Mouse (Mus musculus) MEL (cell line): ENCODE results near the gene Nmrk1.

Experiments
- CTCF ChIP-seq, 3 experiments: IDR thresholded peaks in 2 of 3; conservative IDR thresholded peaks in 1 of 3; 2 replicates each; pipeline ENCODE4 v1.5.1; 2011 to 2012; ENCODE audit warnings: low read length in 3 of 3, low read depth in 2 of 3, mild to moderate bottlenecking in 2 of 3, improper control_type of control experiment in 1 of 3, inconsistent platforms in 1 of 3, mixed read lengths in 1 of 3, moderate library complexity in 1 of 3; ENCODE audit not compliant: control insufficient read depth in 1 of 3, insufficient read depth in 1 of 3, poor library complexity in 1 of 3, severe bottlenecking in 1 of 3
- EP300 ChIP-seq, 2 experiments: IDR thresholded peaks; 2 replicates each; pipeline ENCODE4 v1.6.1; 2011; ENCODE audit warnings: improper control_type of control experiment in 2 of 2, low read length in 2 of 2, low read depth in 1 of 2, mild to moderate bottlenecking in 1 of 2
- GABPA ChIP-seq: IDR thresholded peaks from 2 replicates; pipeline ENCODE4 v1.6.1; 2012; ENCODE audit warnings: low read depth, mild to moderate bottlenecking, inconsistent platforms, low read length, improper control_type of control experiment, moderate library complexity
- POLR2A ChIP-seq, 2 experiments: IDR thresholded peaks; 2 replicates each; pipeline ENCODE4 v1.6.1; 2011 to 2012; ENCODE audit warnings: low read length in 2 of 2, mild to moderate bottlenecking in 2 of 2, control low read depth in 1 of 2, improper control_type of control experiment in 1 of 2, low read depth in 1 of 2, moderate library complexity in 1 of 2; ENCODE audit not compliant: control insufficient read depth in 1 of 2, insufficient read depth in 1 of 2, poor library complexity in 1 of 2
- SIN3A ChIP-seq: IDR thresholded peaks from 2 replicates; pipeline ENCODE4 v1.6.1; 2012; ENCODE audit warnings: low read length, improper control_type of control experiment, inconsistent platforms
- ZNF384 ChIP-seq: IDR thresholded peaks from 2 replicates; pipeline ENCODE4 v1.6.1; 2012; ENCODE audit warnings: low read depth, mild to moderate bottlenecking, inconsistent platforms, low read length, improper control_type of control experiment

DNA sequence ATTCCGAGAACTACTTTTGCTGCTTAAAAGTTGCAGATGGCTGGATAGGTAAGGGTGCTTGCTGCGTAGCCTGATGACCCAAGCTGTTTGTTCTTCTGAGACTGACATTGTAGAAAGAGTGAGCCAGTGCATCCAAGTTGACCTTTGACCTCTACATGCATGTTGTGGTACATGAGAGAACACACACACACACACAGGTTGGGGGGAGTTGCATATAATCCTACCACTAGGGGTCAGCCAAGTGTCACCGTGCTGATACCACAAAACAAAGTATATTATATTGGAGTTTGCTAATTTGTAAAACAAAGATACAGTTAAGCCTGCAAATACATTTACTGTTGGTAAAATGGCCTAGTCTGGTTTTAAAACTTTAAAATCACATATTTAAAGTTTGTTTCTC, 55.8 kb downstream of the Nmrk1 start:
- TF ChIP-seq EP300 (IDR thresholded peaks at IDR 0.05; ENCODE audit: low read depth in 1 of 2, low read length in 2 of 2), result no peak
- no peak for TF ChIP-seq POLR2A (IDR thresholded peaks at IDR 0.05; ENCODE audit: control insufficient read depth in 1 of 2, insufficient read depth in 1 of 2, low read depth in 1 of 2, low read length in 2 of 2, poor library complexity in 1 of 2)
- no peak for TF ChIP-seq GABPA
- no peak for TF ChIP-seq SIN3A
- TF ChIP-seq CTCF (IDR thresholded peaks at IDR 0.05 in 2 of 3, conservative IDR thresholded peaks at IDR 0.05 in 1 of 3; ENCODE audit: control insufficient read depth in 1 of 3, insufficient read depth in 1 of 3, low read depth in 2 of 3, low read length in 3 of 3, poor library complexity in 1 of 3, severe bottlenecking in 1 of 3), result peak; percentile 51 to 93 (median 81)
- TF ChIP-seq ZNF384, result no peak
